Mouse (Mus musculus): ENCODE results near the gene Ceacam18.

Ceacam18 gene
- long read RNA-seq, experiment 1 = 0 reads
- long read RNA-seq, experiment 2 = 0 reads

- intact Hi-C loops (cut with DNase I) = no loop called here
Measured at GRCm38 (mm10) chr7:43634500-43634899, at the start of gene Ceacam18. Ceacam18 (plus strand) TSS chr7:43634707.

GRCm38 (mm10) chr7:43584790-43585189 is 49.7 kb upstream of the Ceacam18 start:
- intact Hi-C loops (cut with DNase I) = loop anchor here (5.0 kb wide), 1 partner anchor 88 kb away; the partner anchor contains the start of gene Ctu1

- intact Hi-C loops (cut with DNase I) = no loop called here
Measured at GRCm38 (mm10) chr7:43601884-43602283, 32.6 kb upstream of the Ceacam18 start.

- intact Hi-C loops (cut with DNase I) = no loop called here
Measured at GRCm38 (mm10) chr7:43606896-43607742, 27.4 kb upstream of the Ceacam18 start, which contains the start of gene Zfp819. Zfp819 (plus strand) TSS chr7:43607169.

- intact Hi-C loops (cut with DNase I) = no loop called here
Measured at GRCm38 (mm10) chr7:43607743-43608287, 26.7 kb upstream of the Ceacam18 start.

- intact Hi-C loops (cut with DNase I) = no loop called here
Measured at GRCm38 (mm10) chr7:43608316-43608824, 26.1 kb upstream of the Ceacam18 start.

- intact Hi-C loops (cut with DNase I) = no loop called here
Measured at GRCm38 (mm10) chr7:43613816-43614551, 20.5 kb upstream of the Ceacam18 start.

GRCm38 (mm10) chr7:43622927-43623326 is 11.6 kb upstream of the Ceacam18 start:
- intact Hi-C loops (cut with DNase I) = no loop called here

- intact Hi-C loops (cut with DNase I) = loop anchor here (2.0 kb wide), 1 partner anchor 19 kb away; no protein-coding TSS in a partner anchor
Measured at GRCm38 (mm10) chr7:43623819-43624218, 10.7 kb upstream of the Ceacam18 start.

GRCm38 (mm10) chr7:43625065-43625464 is 9.4 kb upstream of the Ceacam18 start:
- intact Hi-C loops (cut with DNase I) = loop anchor here (2.0 kb wide), 1 partner anchor 20 kb away; no protein-coding TSS in a partner anchor

GRCm38 (mm10) chr7:43625794-43626422 is 8.6 kb upstream of the Ceacam18 start:
- intact Hi-C loops (cut with DNase I) = loop anchor here (2.0 kb wide), 1 partner anchor 21 kb away; no protein-coding TSS in a partner anchor

- intact Hi-C loops (cut with DNase I) = no loop called here
Measured at GRCm38 (mm10) chr7:43633940-43634339, 567 bp upstream of the Ceacam18 start.

- intact Hi-C loops (cut with DNase I) = no loop called here
Measured at GRCm38 (mm10) chr7:43636194-43636593, 1.7 kb downstream of the Ceacam18 start.

GRCm38 (mm10) chr7:43637118-43637517 is 2.6 kb downstream of the Ceacam18 start:
- intact Hi-C loops (cut with DNase I) = no loop called here

- intact Hi-C loops (cut with DNase I) = no loop called here
Measured at GRCm38 (mm10) chr7:43642587-43642986, 8.1 kb downstream of the Ceacam18 start.

- intact Hi-C loops (cut with DNase I) = no loop called here
Measured at GRCm38 (mm10) chr7:43643046-43643652, 8.6 kb downstream of the Ceacam18 start.

- intact Hi-C loops (cut with DNase I) = no loop called here
Measured at GRCm38 (mm10) chr7:43652683-43653082, 18.2 kb downstream of the Ceacam18 start.

- intact Hi-C loops (cut with DNase I) = no loop called here
Measured at GRCm38 (mm10) chr7:43654519-43654918, 20.0 kb downstream of the Ceacam18 start.

GRCm38 (mm10) chr7:43656232-43656631 is 21.7 kb downstream of the Ceacam18 start:
- intact Hi-C loops (cut with DNase I) = no loop called here

GRCm38 (mm10) chr7:43660002-43660401 is 25.5 kb downstream of the Ceacam18 start, which contains the start of gene Siglece:
Siglece (minus strand) TSS chr7:43660161.
- intact Hi-C loops (cut with DNase I) = no loop called here

All from adrenal gland (tissue).